Comparison of ENCODE assay signal across 23 mouse cellular contexts in genomic region chr10:118960076-118960475, GRCm38 (mm10).
DNase-seq lines count a peak whose midpoint lies in the region; ATAC-seq and TF ChIP-seq lines count a peak whose summit lies in the region.
"Had no signal": no experiment of that assay in that cellular context is flagged by ENCODE, and none has a peak within 500 bp of the region (broad histone marks: within the 10 kb centered on the region; RNA-seq: fewer than 3 reads in every experiment).

No protein-coding gene starts in this region.

- H3K4me1 ChIP-seq in embryonic facial prominence, embryonic 14.5 days (ENCODE audit: control insufficient read depth, insufficient read depth, low read length) = peaks cover 13% of the 10 kb centered on the region
- H3K4me1 ChIP-seq in embryonic facial prominence, embryonic 10.5 days = peaks cover 13% of the 10 kb centered on the region
- peaks cover 34% of the 10 kb centered on the region for H3K4me1 ChIP-seq in forebrain, embryonic 12.5 days
- peaks cover 18% of the 10 kb centered on the region for H3K4me1 ChIP-seq in forebrain, embryonic 14.5 days (ENCODE audit: control insufficient read depth, insufficient read depth, low read length)
- peaks cover 37% of the 10 kb centered on the region for H3K4me1 ChIP-seq in hindbrain, embryonic 10.5 days (replicated peaks)
- H3K4me1 ChIP-seq in hindbrain, postnatal 0 days (ENCODE audit: insufficient read depth, low read length) = peaks cover 7% of the 10 kb centered on the region

- no peak for ATAC-seq in embryonic facial prominence, embryonic 14.5 days (ENCODE audit: low read depth)
- no peak for ATAC-seq in forebrain, embryonic 12.5 days (ENCODE audit: low FRiP score)
- no peak for ATAC-seq in forebrain, embryonic 14.5 days
- ATAC-seq in hindbrain, postnatal 0 days = no peak
- ATAC-seq: activated CD4-positive, CD25-positive, alpha-beta regulatory T cell, adult 4 months; hindbrain, embryonic 16.5 days; inflammation-experienced regulatory T-cells, adult 6 months; intestine, embryonic 16.5 days had no signal

- no peaks in the 10 kb centered on the region for H3K9me3 ChIP-seq in embryonic facial prominence, embryonic 14.5 days (ENCODE audit: control insufficient read depth, low read length)
- no peaks in the 10 kb centered on the region for H3K9me3 ChIP-seq in embryonic facial prominence, embryonic 10.5 days
- no peaks in the 10 kb centered on the region for H3K9me3 ChIP-seq in forebrain, embryonic 12.5 days
- H3K9me3 ChIP-seq in forebrain, embryonic 14.5 days (replicated peaks; ENCODE audit: control insufficient read depth, low read length) = no peaks in the 10 kb centered on the region
- H3K9me3 ChIP-seq in hindbrain, embryonic 10.5 days = no peaks in the 10 kb centered on the region
- H3K9me3 ChIP-seq in hindbrain, postnatal 0 days (ENCODE audit: low read length) = no peaks in the 10 kb centered on the region
- H3K9me3 ChIP-seq: embryonic facial prominence, embryonic 15.5 days; heart, embryonic 13.5 days; hindbrain, embryonic 13.5 days had no signal

- peak; percentile 35 for DNase-seq in embryonic facial prominence, embryonic 14.5 days (ENCODE audit: low spot score)
- no peak for DNase-seq in embryonic facial prominence, embryonic 10.5 days (ENCODE audit: low spot score)
- DNase-seq in forebrain, embryonic 14.5 days (ENCODE audit: low spot score) = no peak
- no peak for DNase-seq in hindbrain, embryonic 10.5 days (ENCODE audit: low spot score)
- DNase-seq in hindbrain, postnatal 0 days (ENCODE audit: low spot score) = no peak
- no peak for DNase-seq in kidney, adult 11 months
- DNase-seq: adrenal gland, adult 8-10 months; adrenal gland, postnatal 25 days; cerebellum, adult 11-12 months; cerebellum, adult 8-10 months; cerebellum, postnatal 10 days; cerebellum, postnatal 36 days; gastrocnemius, postnatal 10 days; gastrocnemius, postnatal 36 days; kidney, adult 2 months had no signal

- no peaks in the 10 kb centered on the region for H3K27me3 ChIP-seq in embryonic facial prominence, embryonic 14.5 days (replicated peaks; ENCODE audit: control insufficient read depth, insufficient read depth, low read length)
- H3K27me3 ChIP-seq in embryonic facial prominence, embryonic 10.5 days (replicated peaks; ENCODE audit: low read depth, poor library complexity, severe bottlenecking) = peaks cover 53% of the 10 kb centered on the region
- H3K27me3 ChIP-seq in forebrain, embryonic 12.5 days = peaks cover 47% of the 10 kb centered on the region
- H3K27me3 ChIP-seq in forebrain, embryonic 14.5 days (replicated peaks; ENCODE audit: control insufficient read depth, insufficient read depth, low read length) = peaks cover 6% of the 10 kb centered on the region; the same call in 1 of the 2 replicates
- peaks cover 53% of the 10 kb centered on the region for H3K27me3 ChIP-seq in hindbrain, embryonic 10.5 days (ENCODE audit: insufficient read depth, poor library complexity, severe bottlenecking)
- H3K27me3 ChIP-seq in hindbrain, postnatal 0 days (ENCODE audit: insufficient read depth, low read length) = no peaks in the 10 kb centered on the region

- no peak overlapping the region for H3K4me3 ChIP-seq in embryonic facial prominence, embryonic 14.5 days (ENCODE audit: low read depth, low read length)
- no peak overlapping the region for H3K4me3 ChIP-seq in embryonic facial prominence, embryonic 10.5 days
- H3K4me3 ChIP-seq in forebrain, embryonic 12.5 days (replicated peaks) = no peak overlapping the region
- H3K4me3 ChIP-seq in forebrain, embryonic 14.5 days (ENCODE audit: low read depth, low read length) = no peak overlapping the region
- H3K4me3 ChIP-seq in hindbrain, embryonic 10.5 days = no peak overlapping the region
- no peak overlapping the region for H3K4me3 ChIP-seq in hindbrain, postnatal 0 days (ENCODE audit: low read length)
- H3K4me3 ChIP-seq: embryonic facial prominence, embryonic 15.5 days; heart, embryonic 13.5 days; hindbrain, embryonic 13.5 days had no signal

- WGBS in embryonic facial prominence, embryonic 14.5 days = 53% methylated on average over 6 of the region's 6 CpGs
- 61% methylated on average over 6 of the region's 6 CpGs for WGBS in embryonic facial prominence, embryonic 10.5 days
- WGBS in forebrain, embryonic 12.5 days = 21% methylated on average over 6 of the region's 6 CpGs
- WGBS in forebrain, embryonic 14.5 days = 18% methylated on average over 6 of the region's 6 CpGs
- 59% methylated on average over 6 of the region's 6 CpGs for WGBS in hindbrain, embryonic 10.5 days
- WGBS in hindbrain, postnatal 0 days = 53% methylated on average over 6 of the region's 6 CpGs

- H3K4me2 ChIP-seq in embryonic facial prominence, embryonic 14.5 days (ENCODE audit: low read depth, low read length) = no peak overlapping the region
- H3K4me2 ChIP-seq in forebrain, embryonic 12.5 days = 0 out of 2 replicates have a peak overlapping the region, but pooled peaks have one; percentile 1
- no peak overlapping the region for H3K4me2 ChIP-seq in forebrain, embryonic 14.5 days (ENCODE audit: low read length)
- H3K4me2 ChIP-seq in hindbrain, postnatal 0 days (ENCODE audit: low read depth, low read length) = no peak overlapping the region
- H3K4me2 ChIP-seq: embryonic facial prominence, embryonic 15.5 days; heart, embryonic 13.5 days; hindbrain, embryonic 13.5 days had no signal

- TF ChIP-seq CTCF in hindbrain, postnatal 0 days (IDR thresholded peaks at IDR 0.05; ENCODE audit: low read depth) = no peak

- H3K9ac ChIP-seq in embryonic facial prominence, embryonic 14.5 days (ENCODE audit: low read depth, low read length) = no peak overlapping the region
- no peak overlapping the region for H3K9ac ChIP-seq in forebrain, embryonic 12.5 days
- no peak overlapping the region for H3K9ac ChIP-seq in forebrain, embryonic 14.5 days (ENCODE audit: low read length)
- no peak overlapping the region for H3K9ac ChIP-seq in hindbrain, postnatal 0 days (replicated peaks; ENCODE audit: low read length)
- H3K9ac ChIP-seq: embryonic facial prominence, embryonic 15.5 days; heart, embryonic 13.5 days; hindbrain, embryonic 13.5 days had no signal

- H3K36me3 ChIP-seq in embryonic facial prominence, embryonic 14.5 days (ENCODE audit: control insufficient read depth, insufficient read depth, low read length) = no peaks in the 10 kb centered on the region
- H3K36me3 ChIP-seq in embryonic facial prominence, embryonic 10.5 days (replicated peaks) = no peaks in the 10 kb centered on the region
- no peaks in the 10 kb centered on the region for H3K36me3 ChIP-seq in forebrain, embryonic 12.5 days (replicated peaks)
- no peaks in the 10 kb centered on the region for H3K36me3 ChIP-seq in forebrain, embryonic 14.5 days (ENCODE audit: control insufficient read depth, insufficient read depth, low read length)
- H3K36me3 ChIP-seq in hindbrain, embryonic 10.5 days = no peaks in the 10 kb centered on the region
- H3K36me3 ChIP-seq in hindbrain, postnatal 0 days (ENCODE audit: insufficient read depth, low read length) = no peaks in the 10 kb centered on the region
- H3K36me3 ChIP-seq: embryonic facial prominence, embryonic 15.5 days; heart, embryonic 13.5 days; hindbrain, embryonic 13.5 days had no signal

- no peak overlapping the region for H3K27ac ChIP-seq in embryonic facial prominence, embryonic 14.5 days (replicated peaks; ENCODE audit: low read depth, low read length)
- no peak overlapping the region for H3K27ac ChIP-seq in embryonic facial prominence, embryonic 10.5 days (replicated peaks)
- 0 out of 2 replicates have a peak overlapping the region, but pooled peaks have one; percentile 27 for H3K27ac ChIP-seq in forebrain, embryonic 12.5 days
- no peak overlapping the region; the same call in 1 of the 2 replicates for H3K27ac ChIP-seq in forebrain, embryonic 14.5 days (ENCODE audit: low read depth, low read length)
- H3K27ac ChIP-seq in hindbrain, embryonic 10.5 days = peak overlapping the region; percentile 66; the same call in 1 of the 2 replicates
- H3K27ac ChIP-seq in hindbrain, postnatal 0 days = no peak overlapping the region
- H3K27ac ChIP-seq: embryonic facial prominence, embryonic 15.5 days; heart, embryonic 13.5 days; hindbrain, embryonic 13.5 days had no signal

Comparison
In these comparisons a context has a peak if more than half of its experiments do, and no peak if none do; other contexts are left out.
1. H3K27ac ChIP-seq: peak in forebrain, embryonic 12.5 days (single experiment) and hindbrain, embryonic 10.5 days (single experiment); none in embryonic facial prominence, embryonic 14.5 days (single experiment), embryonic facial prominence, embryonic 10.5 days (single experiment), forebrain, embryonic 14.5 days (single experiment) and hindbrain, postnatal 0 days (single experiment).